Mouse (Mus musculus): ENCODE results near the gene Nt5e. TPM values are rescaled to one million over a fixed set of nuclear protein-coding genes. Genes with fewer than 3 reads are reported as not detected.

The Nt5e gene
- polyA plus RNA-seq, 1 experiment from 2014 or later: 1.7 TPM

- no peaks in the 10 kb centered on the region for H3K4me1 ChIP-seq (ENCODE audit: control insufficient read depth, insufficient read depth, low read length)
- H3K36me3 ChIP-seq (ENCODE audit: control insufficient read depth, insufficient read depth, low read length): no peaks in the 10 kb centered on the region
- no peaks in the 10 kb centered on the region for H3K27me3 ChIP-seq (ENCODE audit: control insufficient read depth, insufficient read depth, low read length)
- no peak overlapping the region for H3K27ac ChIP-seq (ENCODE audit: low read depth, low read length)
- no peaks in the 10 kb centered on the region for H3K9me3 ChIP-seq (ENCODE audit: control insufficient read depth, low read length)
- H3K4me2 ChIP-seq (replicated peaks; ENCODE audit: low read depth, low read length): no peak overlapping the region
- no peak overlapping the region for H3K9ac ChIP-seq (ENCODE audit: low read depth, low read length)
- H3K4me3 ChIP-seq (ENCODE audit: low read length): no peak overlapping the region
- ATAC-seq (ENCODE audit: low FRiP score, low TSS enrichment): no peak
- WGBS: 87% methylated on average over 1 of the region's 1 CpGs
Measured at GRCm38 (mm10) chr9:88367751-88368150, 40.8 kb downstream of the Nt5e start.

- H3K4me2 ChIP-seq (replicated peaks; ENCODE audit: low read depth, low read length): no peak overlapping the region
- H3K27ac ChIP-seq (ENCODE audit: low read depth, low read length): no peak overlapping the region
- no peaks in the 10 kb centered on the region for H3K9me3 ChIP-seq (ENCODE audit: control insufficient read depth, low read length)
- ATAC-seq (ENCODE audit: low FRiP score, low TSS enrichment): no peak
- no peak overlapping the region for H3K4me3 ChIP-seq (ENCODE audit: low read length)
- H3K36me3 ChIP-seq (ENCODE audit: control insufficient read depth, insufficient read depth, low read length): no peaks in the 10 kb centered on the region
- 90% methylated on average over 5 of the region's 5 CpGs for WGBS
- no peaks in the 10 kb centered on the region for H3K4me1 ChIP-seq (ENCODE audit: control insufficient read depth, insufficient read depth, low read length)
- no peak overlapping the region for H3K9ac ChIP-seq (ENCODE audit: low read depth, low read length)
- H3K27me3 ChIP-seq (ENCODE audit: control insufficient read depth, insufficient read depth, low read length): no peaks in the 10 kb centered on the region
Measured at GRCm38 (mm10) chr9:88368476-88368875, 41.5 kb downstream of the Nt5e start.

GRCm38 (mm10) chr9:88369666-88370065 is 42.7 kb downstream of the Nt5e start:
- Histone ChIP-seq H3K9ac (ENCODE audit: low read depth, low read length) (no peak overlapping the region), H3K9me3 (ENCODE audit: control insufficient read depth, low read length) (no peaks in the 10 kb centered on the region), H3K4me3 (ENCODE audit: low read length) (no peak overlapping the region), H3K27ac (ENCODE audit: low read depth, low read length) (no peak overlapping the region), H3K4me1 (ENCODE audit: control insufficient read depth, insufficient read depth, low read length) (no peaks in the 10 kb centered on the region), H3K36me3 (ENCODE audit: control insufficient read depth, insufficient read depth, low read length) (no peaks in the 10 kb centered on the region), H3K4me2 (replicated peaks; ENCODE audit: low read depth, low read length) (no peak overlapping the region), H3K27me3 (ENCODE audit: control insufficient read depth, insufficient read depth, low read length) (no peaks in the 10 kb centered on the region)
- WGBS: 94% methylated on average over 2 of the region's 2 CpGs
- ATAC-seq (ENCODE audit: low FRiP score, low TSS enrichment): no peak

GRCm38 (mm10) chr9:88371201-88371600 is 44.2 kb downstream of the Nt5e start:
- ATAC-seq (ENCODE audit: low FRiP score, low TSS enrichment): no peak
- H3K9ac ChIP-seq (ENCODE audit: low read depth, low read length): no peak overlapping the region
- 89% methylated on average over 2 of the region's 2 CpGs for WGBS

GRCm38 (mm10) chr9:88373001-88373400 is 46.0 kb downstream of the Nt5e start:
- Histone ChIP-seq H3K9ac (ENCODE audit: low read depth, low read length) (no peak overlapping the region), H3K4me3 (ENCODE audit: low read length) (no peak overlapping the region), H3K27me3 (ENCODE audit: control insufficient read depth, insufficient read depth, low read length) (no peaks in the 10 kb centered on the region), H3K4me1 (ENCODE audit: control insufficient read depth, insufficient read depth, low read length) (no peaks in the 10 kb centered on the region), H3K27ac (ENCODE audit: low read depth, low read length) (no peak overlapping the region), H3K4me2 (replicated peaks; ENCODE audit: low read depth, low read length) (no peak overlapping the region), H3K36me3 (ENCODE audit: control insufficient read depth, insufficient read depth, low read length) (no peaks in the 10 kb centered on the region; the same call in 1 of the 2 replicates), H3K9me3 (ENCODE audit: control insufficient read depth, low read length) (no peaks in the 10 kb centered on the region)
- ATAC-seq (ENCODE audit: low FRiP score, low TSS enrichment): no peak
- 87% methylated on average over 2 of the region's 2 CpGs for WGBS

More at GRCm38 (mm10) chr9:88371201-88371600, 44.2 kb downstream of the Nt5e start:
- Histone ChIP-seq H3K4me3 (ENCODE audit: low read length) (no peak overlapping the region), H3K27me3 (ENCODE audit: control insufficient read depth, insufficient read depth, low read length) (no peaks in the 10 kb centered on the region), H3K36me3 (ENCODE audit: control insufficient read depth, insufficient read depth, low read length) (no peaks in the 10 kb centered on the region), H3K4me1 (ENCODE audit: control insufficient read depth, insufficient read depth, low read length) (no peaks in the 10 kb centered on the region), H3K4me2 (replicated peaks; ENCODE audit: low read depth, low read length) (no peak overlapping the region), H3K9me3 (ENCODE audit: control insufficient read depth, low read length) (no peaks in the 10 kb centered on the region), H3K27ac (ENCODE audit: low read depth, low read length) (no peak overlapping the region)

GRCm38 (mm10) chr9:88377483-88377882 is 50.5 kb downstream of the Nt5e start:
- H3K9me3 ChIP-seq (ENCODE audit: control insufficient read depth, low read length): no peaks in the 10 kb centered on the region
- no peak overlapping the region for H3K9ac ChIP-seq (ENCODE audit: low read depth, low read length)
- peaks cover 15% of the 10 kb centered on the region; the same call in 1 of the 2 replicates for H3K36me3 ChIP-seq (ENCODE audit: control insufficient read depth, insufficient read depth, low read length)
- H3K4me1 ChIP-seq (ENCODE audit: control insufficient read depth, insufficient read depth, low read length): no peaks in the 10 kb centered on the region
- H3K27me3 ChIP-seq (ENCODE audit: control insufficient read depth, insufficient read depth, low read length): no peaks in the 10 kb centered on the region
- no peak for ATAC-seq (ENCODE audit: low FRiP score, low TSS enrichment)
- WGBS: 86% methylated on average over 5 of the region's 5 CpGs
- H3K4me3 ChIP-seq (ENCODE audit: low read length): no peak overlapping the region
- no peak overlapping the region for H3K4me2 ChIP-seq (replicated peaks; ENCODE audit: low read depth, low read length)
- H3K27ac ChIP-seq (ENCODE audit: low read depth, low read length): no peak overlapping the region

GRCm38 (mm10) chr9:88379057-88379456 is 52.1 kb downstream of the Nt5e start:
- Histone ChIP-seq H3K27me3 (ENCODE audit: control insufficient read depth, insufficient read depth, low read length) (no peaks in the 10 kb centered on the region), H3K9me3 (ENCODE audit: control insufficient read depth, low read length) (no peaks in the 10 kb centered on the region), H3K9ac (ENCODE audit: low read depth, low read length) (no peak overlapping the region), H3K27ac (ENCODE audit: low read depth, low read length) (no peak overlapping the region), H3K4me1 (ENCODE audit: control insufficient read depth, insufficient read depth, low read length) (no peaks in the 10 kb centered on the region), H3K4me3 (ENCODE audit: low read length) (no peak overlapping the region), H3K4me2 (replicated peaks; ENCODE audit: low read depth, low read length) (no peak overlapping the region), H3K36me3 (ENCODE audit: control insufficient read depth, insufficient read depth, low read length) (peaks cover 24% of the 10 kb centered on the region; the same call in 1 of the 2 replicates)
- no peak for ATAC-seq (ENCODE audit: low FRiP score, low TSS enrichment)
- WGBS: 81% methylated on average over 3 of the region's 3 CpGs

GRCm38 (mm10) chr9:88380076-88380475 is 53.1 kb downstream of the Nt5e start:
- H3K27ac ChIP-seq (ENCODE audit: low read depth, low read length): no peak overlapping the region
- H3K4me1 ChIP-seq (ENCODE audit: control insufficient read depth, insufficient read depth, low read length): no peaks in the 10 kb centered on the region
- WGBS: 72% methylated on average over 7 of the region's 7 CpGs
- no peaks in the 10 kb centered on the region for H3K27me3 ChIP-seq (ENCODE audit: control insufficient read depth, insufficient read depth, low read length)
- no peak for ATAC-seq (ENCODE audit: low FRiP score, low TSS enrichment)
- H3K4me3 ChIP-seq (ENCODE audit: low read length): no peak overlapping the region
- no peaks in the 10 kb centered on the region for H3K9me3 ChIP-seq (ENCODE audit: control insufficient read depth, low read length)
- no peak overlapping the region for H3K4me2 ChIP-seq (replicated peaks; ENCODE audit: low read depth, low read length)
- H3K9ac ChIP-seq (ENCODE audit: low read depth, low read length): no peak overlapping the region
- H3K36me3 ChIP-seq (ENCODE audit: control insufficient read depth, insufficient read depth, low read length): peaks cover 26% of the 10 kb centered on the region; the same call in 1 of the 2 replicates

GRCm38 (mm10) chr9:88380542-88380941 is 53.5 kb downstream of the Nt5e start:
- Histone ChIP-seq H3K4me3 (ENCODE audit: low read length) (no peak overlapping the region), H3K27ac (ENCODE audit: low read depth, low read length) (no peak overlapping the region), H3K27me3 (ENCODE audit: control insufficient read depth, insufficient read depth, low read length) (no peaks in the 10 kb centered on the region), H3K9me3 (ENCODE audit: control insufficient read depth, low read length) (no peaks in the 10 kb centered on the region), H3K4me1 (ENCODE audit: control insufficient read depth, insufficient read depth, low read length) (no peaks in the 10 kb centered on the region), H3K36me3 (ENCODE audit: control insufficient read depth, insufficient read depth, low read length) (peaks cover 26% of the 10 kb centered on the region; the same call in 1 of the 2 replicates), H3K4me2 (replicated peaks; ENCODE audit: low read depth, low read length) (no peak overlapping the region), H3K9ac (ENCODE audit: low read depth, low read length) (no peak overlapping the region)
- ATAC-seq (ENCODE audit: low FRiP score, low TSS enrichment): no peak
- WGBS: 82% methylated on average over 1 of the region's 1 CpGs
